Mouse (Mus musculus) thymus, adult 2 months (tissue): ENCODE measurements around the gene Lrrn3.

ENCODE experiments used
- CTCF ChIP-seq: fragments of 200-500 bp; IDR thresholded peaks from 2 replicates; pipeline ENCODE4 v1.5.1; 2012; ENCODE audit warnings: mild to moderate bottlenecking, control low read depth, low read length, moderate library complexity, borderline replicate concordance; ENCODE audit not compliant: control insufficient read depth, poor library complexity, insufficient read depth; ENCODE audit errors: extremely low read depth
- POLR2A ChIP-seq: fragments of 200-500 bp; IDR thresholded peaks from 2 replicates; pipeline ENCODE4 v1.6.1; 2012; ENCODE audit warnings: mild to moderate bottlenecking, low read length, control low read depth, moderate library complexity; ENCODE audit not compliant: control insufficient read depth, poor library complexity, insufficient read depth; ENCODE audit errors: extremely low read depth

DNA sequence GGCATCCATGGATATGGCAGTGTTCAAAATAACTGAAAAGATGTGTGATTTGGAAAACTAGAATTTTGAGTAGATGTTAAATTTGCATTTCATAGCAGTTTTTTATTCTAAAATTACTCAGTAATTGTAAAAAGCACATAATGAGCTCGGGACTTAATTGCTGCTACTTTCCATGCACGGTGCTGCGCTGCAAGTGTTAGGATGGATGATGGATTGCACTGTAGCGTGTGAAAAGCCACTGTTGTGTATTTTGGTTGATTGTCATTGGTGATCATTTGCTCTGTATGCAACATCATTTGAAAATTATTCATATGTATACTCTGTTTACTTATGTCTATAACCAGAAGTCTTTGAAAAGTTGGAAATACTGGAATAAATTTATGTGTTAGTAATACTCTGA lies 68.3 kb downstream of the Lrrn3 start:
- TF ChIP-seq CTCF (no peak), POLR2A (no peak)
